Mouse (Mus musculus) common myeloid progenitor, adult 5-6 weeks (primary cell): Measurements from ENCODE around the gene Tm4sf1. TPM values are rescaled to one million over a fixed set of nuclear protein-coding genes. Genes with fewer than 3 reads are reported as not detected.

ENCODE experiments used
- ATAC-seq: replicated peaks from 2 replicates; pipeline ENCODE4 v1.8.0; 2016; ENCODE audit warnings: low read depth, mild to moderate bottlenecking, moderate TSS enrichment, inconsistent platforms; ENCODE audit not compliant: poor library complexity, severe bottlenecking
- total RNA-seq: library from RNA; stranded (forward); fragments of 200-1000, 187-1606 nt; gene quantifications from 2 replicates; pipeline ENCODE4 v1.2.3, GENCODE M21; 2017

Gene Tm4sf1
- total RNA-seq: not detected in 2 replicates

DNA sequence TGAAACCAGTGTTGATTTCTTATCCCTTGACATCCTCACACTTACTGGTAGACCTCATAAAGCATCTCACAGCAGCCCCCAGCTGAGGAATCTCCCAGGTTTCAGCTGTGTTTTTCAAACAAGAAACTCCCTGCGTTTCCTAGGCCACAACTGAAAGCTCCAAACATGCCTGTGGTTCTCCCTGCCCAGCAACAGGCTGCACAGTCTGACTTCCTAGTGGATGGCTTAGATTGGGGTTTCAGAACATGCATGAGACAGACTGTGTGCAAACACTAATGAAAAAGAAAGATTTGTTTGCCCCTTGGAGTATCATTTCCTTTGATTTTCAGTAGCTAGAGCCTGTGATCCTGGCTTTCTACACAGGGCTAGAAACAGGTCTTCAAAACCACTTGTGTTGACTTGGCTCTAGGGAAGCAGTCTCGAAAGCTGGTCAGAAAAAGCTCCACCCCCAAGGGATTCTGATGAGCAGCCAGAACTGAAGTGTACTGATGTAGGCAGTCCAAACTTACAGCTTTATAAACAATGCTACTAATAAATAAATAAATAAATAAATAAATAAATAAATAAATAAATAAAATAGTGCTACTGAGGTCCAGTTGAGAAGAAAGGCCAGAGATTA lies at the start of gene Tm4sf1:
Tm4sf1 (minus strand) TSS at position 68 of the 619 bp plus-strand sequence.
- ATAC-seq: no peak

DNA sequence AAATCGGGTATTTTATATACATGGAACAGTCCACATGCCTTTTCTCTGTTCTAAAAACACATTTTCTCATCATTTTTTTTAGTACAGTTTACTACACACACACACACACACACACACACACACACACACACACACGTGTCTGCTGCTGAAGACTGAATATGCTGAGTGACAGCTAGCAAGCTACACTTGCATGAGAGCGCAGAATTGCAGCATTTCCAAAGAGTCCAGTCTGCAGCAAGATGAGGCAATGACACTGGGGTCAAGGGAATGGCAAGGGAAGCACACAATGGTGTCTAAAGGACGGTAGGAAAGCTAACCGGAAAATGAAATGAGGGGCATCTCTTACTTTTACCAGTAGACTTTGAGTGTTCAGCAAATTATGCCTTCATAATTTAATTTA lies 43.0 kb upstream of the Tm4sf1 start:
- no peak for ATAC-seq

DNA sequence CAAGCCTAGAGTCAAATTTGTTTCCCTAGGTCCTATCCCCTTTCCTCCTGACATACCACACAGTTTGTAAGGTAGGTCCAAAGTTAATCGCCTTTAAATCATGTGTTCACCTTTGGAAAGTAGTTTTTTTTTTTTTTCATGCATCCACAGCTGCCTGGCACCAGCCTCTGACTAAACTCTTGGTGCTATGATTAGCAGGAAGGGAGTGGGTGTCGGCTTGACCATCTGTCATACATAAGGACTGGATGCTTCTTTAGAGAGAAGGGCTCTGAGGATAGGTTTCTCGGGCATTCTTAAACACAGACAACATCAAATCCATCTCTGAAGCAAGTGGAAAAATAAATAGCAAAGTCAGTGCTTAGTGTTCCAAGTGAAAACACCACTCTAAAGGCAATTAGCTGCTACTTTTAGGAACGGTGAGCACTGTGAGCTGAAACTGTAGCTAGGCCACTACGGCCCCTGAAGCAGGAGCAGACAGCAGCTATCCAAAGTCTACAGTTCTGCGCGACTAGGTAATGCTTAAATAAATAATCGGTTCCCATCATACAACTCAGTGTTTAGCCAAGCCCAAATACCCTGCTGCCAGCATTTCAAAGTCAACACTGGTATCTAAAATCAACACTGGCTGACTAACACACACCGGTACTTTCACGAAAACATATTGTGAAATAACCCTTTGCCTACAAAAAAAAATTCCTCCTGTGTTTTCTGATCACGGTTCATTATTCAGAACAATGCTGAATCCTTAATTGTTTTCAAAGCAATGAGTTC lies 42.2 kb upstream of the Tm4sf1 start:
- no peak for ATAC-seq

DNA sequence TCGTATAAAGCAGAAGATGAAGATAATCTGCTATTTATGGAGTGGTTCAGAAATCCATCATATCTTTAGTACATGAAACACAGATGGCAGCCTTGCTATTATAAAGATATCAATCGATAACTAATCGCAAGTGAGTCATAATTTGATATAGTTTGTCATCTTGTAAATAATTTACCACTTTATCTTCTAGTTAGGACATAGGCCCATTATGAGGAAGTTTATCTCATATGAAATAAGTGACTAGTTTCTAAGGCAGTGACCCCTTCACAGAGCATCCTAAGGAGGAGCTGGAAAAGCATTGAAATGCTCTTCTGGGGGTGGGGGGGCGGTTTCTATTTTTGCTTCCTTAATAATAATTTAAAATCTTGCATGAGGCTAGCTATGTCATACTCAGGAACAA lies 41.2 kb upstream of the Tm4sf1 start:
- no peak for ATAC-seq

DNA sequence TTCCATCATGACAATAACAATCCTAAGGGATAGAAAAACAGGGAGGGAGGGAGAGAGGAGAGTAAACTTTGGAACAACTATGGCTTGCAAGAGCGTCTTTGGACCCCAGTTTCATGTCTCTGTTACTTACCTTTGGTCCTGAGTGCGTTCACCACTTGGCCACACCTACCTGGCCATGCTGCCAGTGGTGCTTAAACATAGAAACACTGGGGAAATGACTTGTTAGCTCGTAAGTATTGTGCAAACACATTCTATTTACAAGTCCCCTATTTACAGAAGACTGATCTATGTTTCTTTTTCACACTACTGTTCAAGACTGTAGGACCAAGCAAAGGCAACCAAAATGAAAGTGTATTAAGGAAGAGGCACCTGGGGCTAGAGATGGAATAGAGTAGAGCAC lies 39.5 kb upstream of the Tm4sf1 start:
- no peak for ATAC-seq

DNA sequence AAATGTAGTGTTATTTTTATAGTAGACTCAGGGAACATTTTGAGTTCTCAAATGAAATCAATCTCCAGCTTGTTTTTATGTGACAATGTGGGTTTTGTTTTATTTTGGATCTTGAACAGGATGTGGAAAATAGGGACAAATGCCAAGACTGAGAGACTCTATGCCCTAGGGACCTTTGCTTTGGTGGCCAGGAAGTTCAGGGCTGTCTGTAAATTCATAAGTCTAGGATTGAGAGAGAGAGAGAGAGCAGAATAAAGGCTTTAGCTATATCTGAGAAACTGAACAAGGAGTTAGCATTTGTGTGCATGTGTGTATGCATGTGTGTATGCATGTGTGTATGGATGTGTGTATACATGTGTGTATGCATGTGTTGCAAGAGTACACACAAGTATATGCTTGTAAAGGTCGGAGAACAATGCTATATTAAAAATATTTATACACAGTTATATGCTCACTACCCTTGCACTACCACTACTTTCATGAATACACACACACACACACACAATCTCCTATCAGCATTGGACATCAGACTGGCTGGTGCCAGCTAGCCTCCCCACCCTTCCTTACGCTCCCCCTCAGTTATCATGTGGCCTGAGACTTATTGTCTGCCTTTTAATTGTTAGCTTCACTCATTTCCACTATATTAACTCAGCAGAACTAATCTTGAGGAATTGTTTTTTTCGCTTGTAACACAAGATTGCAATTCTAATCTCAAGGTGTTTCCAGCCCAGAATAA lies 33.5 kb upstream of the Tm4sf1 start:
- ATAC-seq: no peak

DNA sequence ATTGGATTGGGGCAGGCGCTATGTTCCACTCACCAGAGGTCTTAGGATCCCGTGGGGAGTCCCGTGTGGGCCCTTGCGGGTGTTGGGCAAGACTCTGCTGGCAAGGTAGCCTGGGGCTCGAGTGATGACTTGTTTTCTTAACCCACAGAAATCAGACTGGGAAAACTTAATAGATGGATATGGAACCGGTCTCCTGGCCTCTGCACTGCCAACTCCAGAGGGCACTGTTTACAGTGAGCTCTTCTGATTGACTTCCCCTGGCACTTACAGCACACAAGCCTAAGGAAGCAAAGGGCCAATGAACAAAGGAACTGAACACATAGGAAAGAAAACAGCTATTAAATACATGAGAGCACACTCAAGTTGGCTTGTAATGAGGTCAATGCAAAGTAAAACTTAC lies 26.2 kb upstream of the Tm4sf1 start:
- ATAC-seq: no peak

DNA sequence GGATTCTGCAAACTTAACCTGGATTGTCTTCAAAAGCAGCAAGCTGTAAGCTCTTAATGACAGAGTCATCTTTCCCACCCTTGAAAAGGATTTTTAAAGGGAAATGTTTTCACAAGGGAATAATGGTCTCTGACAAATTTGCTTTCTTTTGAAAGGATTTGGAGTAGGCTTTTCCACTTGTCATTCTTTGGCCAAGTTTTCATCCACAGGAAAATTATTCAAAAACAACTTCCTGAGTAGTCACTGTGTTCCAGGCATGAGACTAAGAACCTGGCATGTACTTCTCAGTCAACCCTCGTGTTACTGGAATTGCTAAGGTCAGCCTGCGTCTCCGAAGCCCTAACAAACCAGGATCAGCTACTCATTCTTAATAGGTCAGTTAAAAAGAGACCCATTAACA lies 5.3 kb upstream of the Tm4sf1 start:
- no peak for ATAC-seq

DNA sequence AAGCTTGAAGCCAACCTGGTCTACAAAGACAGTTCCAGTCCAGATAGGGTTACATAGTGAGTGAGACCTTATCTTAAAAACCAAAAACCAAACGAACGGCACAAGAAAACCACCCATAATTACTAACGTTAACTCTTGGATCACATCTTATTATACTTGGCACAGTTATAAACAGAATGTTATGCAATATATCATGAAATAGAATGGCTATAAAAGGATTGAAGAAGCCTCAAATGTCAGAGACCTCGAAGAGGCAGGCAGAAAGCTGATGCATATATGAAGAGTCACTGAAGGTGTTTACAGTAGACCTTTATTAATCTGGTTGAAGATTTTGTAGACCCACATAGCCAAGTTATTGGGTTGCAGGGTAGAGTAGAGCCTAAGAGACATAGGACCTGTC lies 3.8 kb upstream of the Tm4sf1 start:
- no peak for ATAC-seq

DNA sequence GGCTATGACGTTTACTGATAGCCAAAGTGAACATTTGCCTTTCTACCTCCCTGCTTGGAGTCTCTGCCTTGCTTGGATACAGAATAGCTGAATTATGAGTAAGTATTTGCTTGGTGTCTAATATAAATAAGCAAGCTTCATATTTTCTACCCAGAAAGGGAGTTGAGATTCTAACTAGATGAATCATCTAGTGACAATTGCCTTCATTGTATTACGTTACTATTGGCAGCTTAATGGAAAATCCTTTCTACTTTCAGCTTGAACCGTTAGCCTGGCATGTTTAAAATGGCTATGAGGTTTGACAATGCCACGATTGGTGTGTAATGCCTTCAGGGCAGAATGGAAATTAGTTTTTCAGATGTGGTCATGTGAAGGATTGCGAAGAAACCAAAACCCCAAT lies 2.7 kb upstream of the Tm4sf1 start:
- no peak for ATAC-seq

DNA sequence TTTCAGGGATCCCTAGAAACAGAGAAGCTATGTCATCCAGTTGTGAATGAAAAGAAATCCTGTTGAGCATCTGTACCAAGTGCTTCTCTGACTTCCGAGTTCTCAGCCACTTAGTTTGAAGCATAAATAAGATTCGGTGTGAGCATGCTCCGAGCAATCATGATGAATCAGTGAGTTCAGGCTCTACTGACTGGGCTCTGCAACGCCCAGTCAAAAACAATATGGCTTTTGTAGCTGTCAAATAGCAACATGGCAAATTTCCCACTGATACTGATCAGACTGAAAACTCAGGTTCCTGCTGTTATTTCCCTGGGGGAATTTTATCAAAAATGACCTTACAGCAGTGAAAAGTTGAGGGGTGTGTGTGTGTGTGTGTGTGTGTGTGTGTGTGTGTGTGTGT lies 2.3 kb upstream of the Tm4sf1 start:
- no peak for ATAC-seq

DNA sequence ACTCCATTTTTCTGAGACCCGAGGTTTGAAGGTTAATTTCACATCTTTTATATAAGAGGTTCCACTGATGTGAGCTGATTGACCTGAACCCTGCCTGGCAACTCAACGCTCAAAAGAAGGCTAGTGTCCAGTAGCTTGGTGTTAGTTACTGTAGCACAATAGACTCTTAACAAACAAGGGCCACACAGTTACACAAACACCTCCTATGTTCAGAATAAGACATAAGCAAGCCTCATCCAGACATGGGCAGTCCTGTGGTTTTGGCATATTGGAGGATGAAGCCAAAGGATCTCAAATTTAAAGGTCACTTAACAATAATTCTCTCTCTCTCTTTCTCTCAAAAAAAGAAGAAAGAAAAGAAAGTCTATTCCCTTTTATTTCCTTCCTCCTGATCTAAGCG lies 1.7 kb upstream of the Tm4sf1 start:
- no peak for ATAC-seq

DNA sequence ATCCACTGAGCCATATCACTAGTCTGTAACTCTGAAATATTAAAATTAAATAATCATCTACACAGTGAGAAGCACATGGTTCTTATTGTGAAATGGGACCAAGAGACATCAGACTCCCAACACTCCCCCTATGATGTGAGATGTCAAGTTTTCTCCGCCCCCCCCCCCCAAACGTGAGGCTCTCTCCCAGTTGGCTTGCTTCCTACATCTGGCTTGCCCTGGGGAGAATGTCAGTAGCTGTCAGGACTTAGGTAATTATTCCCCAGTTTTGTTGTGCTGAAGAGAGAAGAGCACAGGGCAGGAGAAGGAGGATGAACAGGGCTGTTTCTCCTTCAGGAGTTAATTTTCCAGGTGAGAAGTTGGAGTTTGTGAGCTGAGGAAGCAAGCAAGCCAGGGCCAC lies 1.1 kb upstream of the Tm4sf1 start:
- no peak for ATAC-seq

DNA sequence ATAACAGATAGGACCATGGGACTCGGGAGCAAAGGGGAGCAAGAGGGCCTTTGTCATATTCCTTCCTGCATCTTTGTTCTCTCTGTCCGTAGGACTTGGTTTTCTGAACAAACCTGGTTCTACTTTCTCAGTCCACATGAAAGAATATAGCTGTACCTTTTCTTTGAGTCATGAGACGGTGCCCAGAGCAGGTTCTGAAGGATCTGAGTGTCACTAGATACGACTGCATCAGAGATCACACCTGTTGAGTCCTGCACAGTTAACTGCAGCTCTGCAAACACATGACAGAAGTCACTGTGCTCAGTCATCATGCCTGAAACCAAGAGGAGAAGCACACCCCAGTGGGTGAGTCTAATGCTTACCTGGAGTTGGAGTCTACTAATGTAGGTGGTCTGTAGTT lies 422 bp downstream of the Tm4sf1 start:
- no peak for ATAC-seq

DNA sequence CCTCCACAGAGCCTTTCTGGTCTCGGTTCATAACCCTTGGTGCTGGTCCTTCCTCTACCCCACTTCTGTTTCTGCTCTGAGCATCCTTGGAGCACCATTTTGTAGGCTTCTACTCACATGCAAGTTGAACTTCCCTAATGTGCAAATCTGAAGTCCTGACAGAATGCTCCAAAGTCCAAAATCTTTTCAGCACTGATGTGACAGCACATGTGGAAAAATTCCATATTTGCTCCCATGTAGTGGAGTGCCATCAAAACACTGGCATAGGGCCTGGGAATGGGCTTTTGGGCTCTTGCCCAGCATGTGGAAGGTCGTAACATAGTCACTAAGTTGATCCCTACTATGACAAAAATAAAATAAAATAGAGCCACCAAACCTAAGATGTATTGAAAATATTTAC lies 3.8 kb downstream of the Tm4sf1 start:
- ATAC-seq: no peak

DNA sequence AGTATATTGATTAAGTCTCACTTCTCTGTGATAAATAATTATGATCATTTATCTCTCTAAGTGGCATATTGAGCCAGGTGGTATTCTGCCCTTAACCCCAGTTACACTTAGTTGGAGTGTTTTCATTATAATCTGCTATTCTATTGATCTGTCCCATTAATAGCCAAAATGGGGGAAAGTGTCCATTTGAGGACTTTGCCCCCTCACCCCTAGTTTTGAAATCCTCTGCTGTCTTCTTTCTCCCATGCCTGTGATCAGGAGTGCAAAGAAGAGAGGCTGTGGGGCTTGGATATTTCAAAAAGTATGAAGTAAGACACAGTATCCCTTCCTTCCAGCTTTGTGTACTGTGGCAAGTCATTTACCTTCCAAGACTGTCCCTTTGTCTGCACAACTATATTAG lies 5.2 kb downstream of the Tm4sf1 start:
- ATAC-seq: no peak

DNA sequence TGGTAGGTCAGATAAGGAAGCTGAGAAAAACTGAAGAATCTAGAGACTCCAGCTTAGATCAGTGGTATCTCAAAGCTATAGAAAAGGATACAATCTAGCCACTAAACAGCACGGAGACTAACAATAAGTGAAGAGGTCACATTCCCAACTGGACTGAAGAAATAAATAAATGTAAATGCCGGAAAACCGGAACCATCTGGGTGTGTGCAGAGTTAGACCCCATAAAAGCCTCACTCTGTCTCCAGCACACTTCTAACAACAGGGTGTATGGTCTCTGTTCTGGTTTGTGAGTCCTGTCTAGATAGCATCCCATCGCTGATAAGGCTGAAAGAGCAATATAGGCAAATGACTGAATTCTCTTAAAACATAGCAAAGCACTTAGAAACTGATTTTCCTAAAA lies 6.2 kb downstream of the Tm4sf1 start:
- no peak for ATAC-seq

DNA sequence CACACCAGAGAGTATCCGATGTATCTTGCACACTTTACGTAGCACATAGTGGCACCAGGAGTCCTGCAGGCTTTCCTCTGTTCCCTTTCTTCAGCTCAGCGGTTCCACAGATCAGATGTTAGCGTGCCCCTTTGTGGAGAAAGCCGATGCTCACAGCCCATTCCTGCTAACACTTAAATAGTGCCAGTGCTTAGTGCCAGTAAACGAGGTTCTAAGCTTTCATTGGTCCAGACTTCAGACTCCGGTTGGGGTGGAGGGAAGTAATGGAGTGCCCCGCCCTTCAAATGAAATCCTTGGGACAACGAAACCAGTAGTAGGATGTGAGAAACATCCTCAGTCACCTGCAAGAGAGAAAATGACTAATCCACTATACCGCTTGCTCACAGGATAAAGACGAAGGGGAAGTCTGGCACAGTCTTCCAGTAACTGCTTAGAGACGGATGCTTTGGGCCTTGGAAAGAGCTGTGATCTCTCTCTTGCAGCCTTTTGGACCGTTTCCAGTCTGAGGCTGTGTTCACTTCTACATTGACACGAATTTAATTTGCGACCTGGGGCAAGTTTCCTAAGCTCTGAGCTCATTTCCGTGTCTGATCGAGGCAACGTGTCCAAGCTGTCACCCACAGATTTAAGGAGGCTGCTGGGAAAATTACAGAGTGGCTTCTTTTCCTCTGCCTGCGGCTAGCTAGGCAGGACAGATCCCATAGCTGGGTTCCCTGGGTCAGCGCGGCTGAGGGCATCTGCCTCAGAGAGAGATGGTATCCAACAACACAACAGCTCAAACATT lies 6.9 kb downstream of the Tm4sf1 start:
- no peak for ATAC-seq

DNA sequence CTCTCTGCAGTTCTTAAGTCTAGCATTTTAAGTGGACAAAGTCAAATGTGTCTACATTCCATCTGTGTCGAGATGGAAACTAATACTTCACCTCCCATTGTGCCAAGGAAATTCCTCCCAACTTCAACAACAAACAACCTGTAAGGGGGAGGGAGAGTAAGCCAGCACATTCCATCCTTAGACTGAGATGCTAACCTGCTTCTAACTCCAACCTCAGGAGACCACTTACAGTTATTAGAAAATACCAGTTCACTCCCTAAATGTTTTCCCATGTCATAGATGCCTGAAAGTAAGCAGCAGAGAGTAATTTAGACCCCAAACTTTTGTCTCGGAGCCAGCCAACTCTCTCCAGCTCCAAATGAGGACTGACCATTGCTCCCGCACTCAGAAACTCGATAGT lies 7.9 kb downstream of the Tm4sf1 start:
- ATAC-seq: no peak

DNA sequence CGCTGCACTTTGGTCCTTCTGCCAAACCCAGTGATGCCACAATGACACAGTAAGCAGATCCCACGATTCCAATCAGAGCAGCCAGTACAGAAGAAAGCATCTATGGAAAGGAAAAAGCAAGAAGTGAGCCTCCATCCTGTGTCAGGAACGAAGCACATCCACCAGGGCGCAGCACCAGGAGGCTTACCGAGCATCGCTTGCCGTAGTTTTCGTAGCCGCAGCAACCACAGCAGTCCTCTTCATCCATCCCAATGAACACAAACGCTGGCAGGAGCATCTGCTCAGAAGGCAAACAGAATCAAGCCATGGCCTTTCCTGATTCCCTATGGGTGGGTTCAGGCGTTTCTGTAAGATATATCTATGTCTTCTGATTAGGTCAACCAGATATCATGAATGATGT lies 9.0 kb downstream of the Tm4sf1 start:
- ATAC-seq: no peak
